Mouse (Mus musculus) intestine, postnatal 0 days (tissue): ENCODE measurements around the gene Zfp646. TPM values are rescaled to one million over a fixed set of nuclear protein-coding genes. Genes with fewer than 3 reads are reported as not detected.

Experiments used
- ATAC-seq: fragments of 200-750 bp; cut with Nextera tagmentation; 2 replicates; pipeline ENCODE4 v1.8.0; 2017; ENCODE audit warnings: mild to moderate bottlenecking, moderate TSS enrichment, moderate library complexity
- H3K27ac ChIP-seq: fragments of 300-500 bp; sonication (generic); 2 replicates; pipeline ENCODE4 v1.5.1; 2014; ENCODE audit warnings: mild to moderate bottlenecking, low read depth, low read length, moderate library complexity
- H3K27me3 ChIP-seq: fragments of 300-500 bp; sonication (generic); replicated peaks from 2 replicates; pipeline ENCODE4 v1.6.1; 2014; ENCODE audit warnings: low read length, mixed read lengths; ENCODE audit not compliant: control insufficient read depth, insufficient read depth
- H3K36me3 ChIP-seq: fragments of 300-500 bp; sonication (generic); 2 replicates; pipeline ENCODE4 v1.6.1; 2014; ENCODE audit warnings: mild to moderate bottlenecking, moderate library complexity; ENCODE audit not compliant: control insufficient read depth, insufficient read depth
- H3K4me1 ChIP-seq: fragments of 300-500 bp; sonication (generic); replicated peaks from 2 replicates; pipeline ENCODE4 v1.6.1; 2014; ENCODE audit warnings: antibody characterized with exemption, low read length, mixed read lengths; ENCODE audit not compliant: control insufficient read depth, insufficient read depth
- H3K4me2 ChIP-seq: fragments of 300-500 bp; sonication (generic); replicated peaks from 2 replicates; pipeline ENCODE4 v1.6.1; 2014; ENCODE audit warnings: low read depth, mild to moderate bottlenecking, moderate library complexity
- H3K4me3 ChIP-seq: fragments of 300-500 bp; sonication (generic); 2 replicates; pipeline ENCODE4 v1.5.1; 2014; ENCODE audit warnings: low read depth, low read length
- H3K9ac ChIP-seq: fragments of 300-500 bp; sonication (generic); 2 replicates; pipeline ENCODE4 v1.6.1; 2014; ENCODE audit warnings: mild to moderate bottlenecking, low read depth, low read length
- H3K9me3 ChIP-seq: fragments of 300-500 bp; sonication (generic); 2 replicates; pipeline ENCODE4 v1.6.1; 2016; ENCODE audit warnings: mixed run types; ENCODE audit not compliant: control insufficient read depth
- CTCF ChIP-seq: sonication (generic); IDR thresholded peaks from 2 replicates; pipeline ENCODE4 v1.5.1; 2016; ENCODE audit warnings: low read depth, mild to moderate bottlenecking, control low read depth, antibody characterized with exemption, moderate library complexity
- WGBS: fragments of 180-500 bp; shearing (Covaris S2); extraction: QIAGEN DNeasy Blood & Tissue Kit; methylation state at CpG from one replicate; pipeline ENCODE4 v1.1.7; 2014; 5-methylcytosine and 5-hydroxymethylcytosine counted together
- polyA plus RNA-seq: library from polyadenylated mRNA; unstranded; fragments of >200 nt; fragmentation: Nextera tagmentation; extraction: Ambion mirVana; gene quantifications from 2 replicates; pipeline ENCODE4 v1.2.1, GENCODE M21; 2015

The Zfp646 gene
- polyA plus RNA-seq, 1 experiment from 2014 or later = 4.5 TPM

- no peaks in the 10 kb centered on the region for H3K27me3 ChIP-seq
- peaks cover 12% of the 10 kb centered on the region; the same call in 1 of the 2 replicates for H3K4me1 ChIP-seq
- no peak for TF ChIP-seq CTCF
- 63% methylated on average over 11 of the region's 11 CpGs for WGBS
- no peaks in the 10 kb centered on the region for H3K9me3 ChIP-seq
- H3K36me3 ChIP-seq = peaks cover 10% of the 10 kb centered on the region; the same call in 1 of the 2 replicates
- H3K4me3 ChIP-seq = no peak overlapping the region
- H3K9ac ChIP-seq = no peak overlapping the region
- peak overlapping the region; percentile 68 for H3K4me2 ChIP-seq
- ATAC-seq = peak; percentile 25
- peak overlapping the region; percentile 84 for H3K27ac ChIP-seq
These were observed 50.8 kb downstream of the Zfp646 start for GRCm38 (mm10) chr7:127926846-127927245.

GRCm38 (mm10) chr7:127927726-127928125 is 51.7 kb downstream of the Zfp646 start:
- H3K4me1 ChIP-seq = peaks cover 12% of the 10 kb centered on the region; the same call in 1 of the 2 replicates
- WGBS = 75% methylated on average over 11 of the region's 11 CpGs
- no peaks in the 10 kb centered on the region for H3K9me3 ChIP-seq
- peak overlapping the region; percentile 84 for H3K27ac ChIP-seq
- peak overlapping the region; percentile 68 for H3K4me2 ChIP-seq
- ATAC-seq = no peak
- peaks cover 10% of the 10 kb centered on the region; the same call in 1 of the 2 replicates for H3K36me3 ChIP-seq
- TF ChIP-seq CTCF = no peak
- peak overlapping the region; percentile 31; the same call in 1 of the 2 replicates for H3K9ac ChIP-seq
- H3K27me3 ChIP-seq = no peaks in the 10 kb centered on the region
- peak overlapping the region; percentile 54; the same call in 1 of the 2 replicates for H3K4me3 ChIP-seq

- peaks cover 5% of the 10 kb centered on the region; the same call in 1 of the 2 replicates for H3K4me1 ChIP-seq
These were observed 52.6 kb downstream of the Zfp646 start for GRCm38 (mm10) chr7:127928596-127928995.

GRCm38 (mm10) chr7:127929923-127930322 is 53.9 kb downstream of the Zfp646 start, which contains the start of gene Prss8:
Gene Prss8, minus strand, starts transcription at chr7:127930104.
- Histone ChIP-seq H3K9me3 (no peaks in the 10 kb centered on the region), H3K9ac (peak within 1 kb of the TSS; percentile 67), H3K4me3 (peak within 1 kb of the TSS; percentile 54), H3K27ac (peak within 1 kb of the TSS; percentile 84), H3K27me3 (no peaks in the 10 kb centered on the region), H3K4me2 (peak within 1 kb of the TSS; percentile 68), H3K4me1 (peaks cover 4% of the 10 kb centered on the region; the same call in 1 of the 2 replicates), H3K36me3 (peaks cover 10% of the 10 kb centered on the region; the same call in 1 of the 2 replicates)
- ATAC-seq = 0 out of 2 replicates have a peak, but pooled peaks have one; percentile 26
- no peak for TF ChIP-seq CTCF
- 13% methylated on average over 6 of the region's 6 CpGs for WGBS

More at GRCm38 (mm10) chr7:127928596-127928995, 52.6 kb downstream of the Zfp646 start:
- H3K4me3 ChIP-seq = peak overlapping the region; percentile 54
- H3K27ac ChIP-seq = peak overlapping the region; percentile 84
- WGBS = 25% methylated on average over 5 of the region's 5 CpGs
- peaks cover 10% of the 10 kb centered on the region; the same call in 1 of the 2 replicates for H3K36me3 ChIP-seq
- peak overlapping the region; percentile 67; the same call in 1 of the 2 replicates for H3K9ac ChIP-seq
- ATAC-seq = peak; percentile 20
- no peaks in the 10 kb centered on the region for H3K9me3 ChIP-seq
- no peaks in the 10 kb centered on the region for H3K27me3 ChIP-seq
- peak overlapping the region; percentile 68 for H3K4me2 ChIP-seq
- peak; percentile 41 for TF ChIP-seq CTCF

- Histone ChIP-seq H3K27ac (no peak overlapping the region), H3K4me2 (no peak overlapping the region), H3K9ac (no peak overlapping the region), H3K27me3 (no peaks in the 10 kb centered on the region), H3K4me1 (peaks cover 4% of the 10 kb centered on the region; the same call in 1 of the 2 replicates), H3K4me3 (no peak overlapping the region), H3K36me3 (peaks cover 10% of the 10 kb centered on the region; the same call in 1 of the 2 replicates), H3K9me3 (no peaks in the 10 kb centered on the region)
- 68% methylated on average over 5 of the region's 5 CpGs for WGBS
- ATAC-seq = no peak
- no peak for TF ChIP-seq CTCF
These were observed 54.6 kb downstream of the Zfp646 start for GRCm38 (mm10) chr7:127930636-127931035.

- Histone ChIP-seq H3K36me3 (0 out of 2 replicates have a peak, but pooled peaks cover under 1% of the 10 kb centered on the region), H3K4me2 (peak overlapping the region; percentile 28), H3K9ac (no peak overlapping the region), H3K9me3 (no peaks in the 10 kb centered on the region), H3K4me1 (peaks cover 4% of the 10 kb centered on the region; the same call in 1 of the 2 replicates), H3K27ac (no peak overlapping the region; the same call in 1 of the 2 replicates), H3K27me3 (no peaks in the 10 kb centered on the region), H3K4me3 (no peak overlapping the region)
- TF ChIP-seq CTCF = no peak
- WGBS = 21% methylated on average over 13 of the region's 13 CpGs
- ATAC-seq = no peak
These were observed 55.5 kb downstream of the Zfp646 start for GRCm38 (mm10) chr7:127931351-127932135.
